In genomic region chr16:96742475-96743255, GRCm38 (mm10) we compare ENCODE assay signal across 20 mouse cellular contexts.
"Had no signal": no experiment of that assay in that cellular context is flagged by ENCODE, and none has a peak within 500 bp of the region (broad histone marks: within the 10 kb centered on the region; RNA-seq: fewer than 3 reads in every experiment).

No protein-coding gene starts in this region.

- H3K4me1 ChIP-seq: limb, embryonic 13.5 days; midbrain, embryonic 12.5 days had no signal

- H3K9me3 ChIP-seq: limb, embryonic 13.5 days; liver, embryonic 12.5 days; liver, embryonic 15.5 days; midbrain, embryonic 12.5 days had no signal

- H3K27ac ChIP-seq: limb, embryonic 13.5 days; liver, embryonic 12.5 days; liver, embryonic 15.5 days; midbrain, embryonic 12.5 days; stomach, postnatal 0 days had no signal

- DNase-seq: kidney, adult 9 months; kidney, postnatal 14 days; kidney, postnatal 4 days; left cerebral cortex, postnatal 4 days; liver; lung, adult 18-20 months; lung, postnatal 14 days; lung, postnatal 4 days; right cerebral cortex, adult 18-20 months; right cerebral cortex, postnatal 14 days; right cerebral cortex, postnatal 4 days; thymus, adult 2 months; thymus, postnatal 14 days; thymus, postnatal 4 days had no signal

- H3K36me3 ChIP-seq: limb, embryonic 13.5 days; liver, embryonic 12.5 days; liver, embryonic 15.5 days; midbrain, embryonic 12.5 days had no signal

- H3K4me2 ChIP-seq: limb, embryonic 13.5 days; liver, embryonic 12.5 days; liver, embryonic 15.5 days; midbrain, embryonic 12.5 days had no signal

- H3K27me3 ChIP-seq: limb, embryonic 13.5 days; liver, embryonic 12.5 days; liver, embryonic 15.5 days; midbrain, embryonic 12.5 days had no signal

- H3K9ac ChIP-seq: limb, embryonic 13.5 days; liver, embryonic 12.5 days; liver, embryonic 15.5 days; midbrain, embryonic 12.5 days had no signal

- H3K4me3 ChIP-seq: limb, embryonic 13.5 days; liver, embryonic 12.5 days; liver, embryonic 15.5 days; midbrain, embryonic 12.5 days had no signal

- ATAC-seq: liver, embryonic 12.5 days; midbrain, embryonic 16.5 days had no signal
